Mouse (Mus musculus): ENCODE measurements around the gene Lmnb2.
A peak's percentile ranks its signal among the peaks of the same experiment; 100 is the strongest.

The Lmnb2 gene

DNA sequence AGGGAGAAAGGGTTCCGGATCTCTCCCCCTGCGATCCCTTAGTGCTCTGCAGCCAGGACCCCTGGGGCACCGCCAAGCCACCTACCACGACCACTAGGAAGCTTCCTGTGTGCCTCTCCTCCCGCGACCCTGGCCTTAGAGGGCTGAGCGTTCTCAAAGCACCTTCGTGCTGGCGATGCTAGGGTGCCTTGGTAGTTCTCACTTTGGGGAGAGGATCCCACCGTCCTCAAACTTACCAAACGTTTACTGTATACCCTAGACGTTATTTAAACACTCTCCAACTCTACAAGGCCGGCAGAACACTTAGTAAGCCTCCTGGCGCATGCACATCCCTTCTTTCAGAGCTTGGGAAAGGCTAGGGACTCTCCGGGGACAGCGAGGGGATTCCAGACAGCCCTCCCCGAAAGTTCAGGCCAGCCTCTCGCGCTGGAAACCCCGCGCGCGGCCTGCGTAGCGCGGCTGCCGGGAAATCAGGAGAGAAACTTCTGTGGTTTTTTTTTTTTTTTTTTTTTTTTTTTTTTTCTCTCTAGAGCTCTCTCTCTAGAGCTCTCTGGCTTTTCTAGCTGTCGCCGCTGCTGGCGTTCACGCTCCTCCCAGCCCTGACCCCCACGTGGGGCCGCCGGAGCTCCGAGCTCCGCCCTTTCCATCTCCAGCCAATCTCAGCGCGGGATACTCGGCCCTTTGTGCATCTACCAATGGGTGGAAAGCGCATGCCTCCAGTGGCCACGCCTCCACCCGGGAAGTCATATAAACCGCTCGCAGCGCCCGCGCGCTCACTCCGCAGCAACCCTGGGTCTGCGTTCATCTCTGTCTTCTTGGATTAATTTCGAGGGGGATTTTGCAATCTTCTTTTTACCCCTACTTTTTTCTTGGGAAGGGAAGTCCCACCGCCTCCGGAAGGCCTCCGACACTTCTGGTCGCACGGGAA is 11.5 kb upstream of the Lmnb2 start, which contains the start of gene Gadd45b:
Gene Gadd45b (plus strand): TSS at position 775 of the 928 bp plus-strand sequence.
- DNase-seq (ENCODE audit: low spot score): peak; percentile 97

- DNase-seq (ENCODE audit: low spot score): peak; percentile 86
Observed at GRCm38 (mm10) chr10:80928586-80929298, 10.7 kb upstream of the Lmnb2 start.

GRCm38 (mm10) chr10:80925472-80925871 is 7.4 kb upstream of the Lmnb2 start:
- no peak for DNase-seq (ENCODE audit: low spot score)

- DNase-seq (ENCODE audit: low spot score): no peak
Observed at GRCm38 (mm10) chr10:80921923-80922322, 3.9 kb upstream of the Lmnb2 start.

DNA sequence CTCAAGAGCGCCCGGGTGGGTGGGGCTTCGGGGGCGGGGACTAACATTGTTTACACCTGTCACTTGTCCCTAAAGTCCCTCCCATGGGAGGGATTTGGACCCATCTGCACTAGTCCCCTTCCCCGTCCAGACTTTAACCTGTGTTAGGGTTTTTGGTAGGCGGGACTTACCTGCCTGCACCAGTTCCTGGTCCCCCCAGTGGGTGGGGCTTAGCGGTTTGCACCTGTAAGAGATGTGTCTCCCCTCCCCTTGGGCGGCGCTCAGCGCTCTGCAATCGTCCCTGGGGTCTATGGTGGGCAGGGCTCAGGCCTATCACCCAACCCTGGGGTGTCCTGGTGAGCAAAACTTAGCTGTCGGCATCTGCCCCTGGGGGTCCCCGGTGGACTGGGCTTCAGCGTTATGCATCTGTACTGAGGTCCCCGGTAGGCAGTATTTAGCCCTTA is 688 bp downstream of the Lmnb2 start:
- no peak for DNase-seq (ENCODE audit: low spot score)

DNA sequence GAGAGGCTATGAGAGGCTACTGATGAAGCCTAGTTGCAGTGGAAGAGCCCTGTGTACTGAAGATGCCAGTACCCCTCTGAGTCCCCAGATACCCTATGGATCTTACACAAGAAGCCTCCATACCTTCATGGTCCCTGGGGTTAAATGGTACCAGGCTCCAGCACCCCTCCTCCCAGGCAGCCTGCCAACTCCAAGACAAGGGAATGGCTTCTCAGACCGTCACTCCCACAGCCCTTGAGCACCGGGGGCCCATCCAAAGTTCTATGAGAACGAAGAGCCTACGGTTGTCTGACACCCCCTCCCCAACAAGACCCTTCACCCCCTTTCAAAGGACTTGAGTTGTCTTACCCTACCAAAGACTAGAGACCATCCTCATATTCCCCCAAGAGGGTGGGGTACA is 2.3 kb downstream of the Lmnb2 start:
- no peak for DNase-seq (ENCODE audit: low spot score)

- DNase-seq (ENCODE audit: low spot score): no peak
Observed at GRCm38 (mm10) chr10:80915260-80915659, 2.8 kb downstream of the Lmnb2 start.

GRCm38 (mm10) chr10:80914253-80914656 is 3.8 kb downstream of the Lmnb2 start:
- DNase-seq (ENCODE audit: low spot score): no peak

DNA sequence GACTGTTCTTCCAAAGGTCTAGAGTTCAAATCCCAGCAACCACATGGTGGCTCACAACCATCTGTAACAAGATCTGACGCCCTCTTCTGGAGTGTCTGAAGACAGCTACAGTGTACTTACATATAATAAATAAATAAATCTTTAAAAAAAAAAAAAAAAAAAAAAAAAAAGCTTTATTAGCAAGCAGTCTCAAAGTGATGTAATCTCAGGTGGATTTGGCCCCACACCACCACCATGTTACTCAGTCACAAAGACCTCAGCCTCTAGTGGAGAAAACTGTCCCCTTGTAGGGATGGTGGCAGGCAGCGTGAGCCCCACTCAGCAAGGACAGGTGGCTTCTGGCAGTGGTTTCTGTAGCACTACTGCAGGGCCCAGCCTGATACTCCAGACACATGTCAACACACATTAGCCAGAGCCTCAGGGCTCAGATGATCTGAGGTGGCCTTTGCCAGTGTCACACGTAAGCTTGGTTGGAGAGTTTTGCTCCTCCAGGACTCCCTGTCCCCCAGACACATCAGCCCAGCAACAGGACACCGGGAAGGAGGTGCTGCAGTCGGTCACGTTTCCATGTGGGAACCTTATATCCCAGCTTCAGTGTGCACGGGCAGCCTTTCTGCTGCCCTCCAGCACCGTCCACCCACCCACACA is 4.6 kb downstream of the Lmnb2 start:
- DNase-seq (ENCODE audit: low spot score): no peak

DNA sequence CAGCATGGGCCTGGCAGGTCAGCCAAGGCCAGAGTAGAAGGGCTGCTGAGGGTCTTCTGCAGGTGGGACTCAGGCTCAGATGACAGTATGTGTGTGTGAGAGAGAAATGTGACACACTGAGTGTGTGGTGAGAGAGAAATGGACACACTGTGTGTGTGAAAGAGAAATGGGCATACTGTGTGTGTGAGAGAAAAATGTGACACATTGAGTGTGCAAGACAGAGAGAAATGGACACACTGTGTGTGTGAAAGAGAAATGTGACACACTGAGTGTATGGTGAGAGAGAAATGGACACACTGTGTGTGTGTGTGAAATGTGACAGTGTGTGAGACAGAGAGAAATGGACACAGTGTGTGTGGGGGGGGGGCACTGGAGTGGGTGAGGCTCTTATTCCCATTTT is 6.2 kb downstream of the Lmnb2 start:
- no peak for DNase-seq (ENCODE audit: low spot score)

DNA sequence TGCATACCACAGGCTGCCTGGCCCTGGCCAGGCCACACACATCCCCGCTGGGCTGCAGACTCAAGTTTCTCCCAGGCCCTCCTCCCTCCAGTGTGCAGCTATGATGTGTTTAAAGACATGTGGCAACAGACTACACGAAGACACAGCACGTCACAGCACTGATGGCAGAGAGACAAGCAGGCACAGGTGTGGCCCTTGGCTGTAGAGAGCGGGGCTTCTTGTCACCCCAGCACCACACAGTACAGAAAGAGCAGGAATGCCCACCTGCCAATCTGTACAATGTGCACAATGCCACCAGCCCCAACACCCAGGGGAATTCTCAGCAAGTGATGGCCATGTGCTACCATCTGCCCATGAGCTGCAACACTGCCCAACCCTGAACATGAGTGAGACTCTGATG is 6.7 kb downstream of the Lmnb2 start:
- DNase-seq (ENCODE audit: low spot score): no peak

DNA sequence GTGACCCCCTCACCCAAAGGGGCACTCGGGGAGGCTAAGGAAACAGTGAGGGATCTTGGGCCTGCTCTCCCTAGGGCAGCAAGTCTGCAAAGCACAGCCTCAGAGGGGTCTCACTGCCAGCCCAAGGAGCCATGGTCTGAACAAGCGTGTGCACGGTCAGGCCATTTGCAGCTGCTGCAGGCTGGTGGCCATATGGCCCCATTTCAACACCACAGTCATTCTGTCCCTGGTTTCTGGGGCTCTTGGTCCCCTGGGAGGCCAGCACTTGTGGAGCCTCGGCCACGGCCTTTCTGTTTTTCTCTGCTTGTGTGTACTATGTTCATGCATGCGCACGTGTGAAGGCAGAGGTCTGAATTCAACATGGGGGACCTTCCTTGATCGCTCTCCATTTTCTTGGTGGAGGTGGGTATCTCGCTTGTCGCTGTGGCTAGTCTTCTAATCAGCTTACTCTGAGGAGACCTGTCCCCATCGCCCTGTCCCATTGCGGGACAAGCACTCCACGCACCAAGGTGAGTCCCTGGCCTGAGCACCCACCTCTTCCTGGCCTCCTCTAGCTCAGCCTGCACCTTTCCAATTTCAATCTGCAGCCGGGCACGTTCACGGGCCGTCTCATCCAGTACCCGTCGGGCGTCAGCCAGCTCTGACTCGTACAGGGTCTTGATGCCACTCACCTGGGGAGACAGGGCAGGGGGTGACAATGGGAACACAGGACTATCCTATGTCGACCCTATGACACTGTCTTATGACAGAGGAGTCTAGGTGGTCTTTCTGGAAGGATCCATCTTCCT is 8.5 kb downstream of the Lmnb2 start:
- DNase-seq (ENCODE audit: low spot score): no peak

- no peak for DNase-seq (ENCODE audit: low spot score)
Observed at GRCm38 (mm10) chr10:80904709-80905108, 13.3 kb downstream of the Lmnb2 start.

GRCm38 (mm10) chr10:80904004-80904693 is 13.9 kb downstream of the Lmnb2 start:
- DNase-seq (ENCODE audit: low spot score): no peak

DNA sequence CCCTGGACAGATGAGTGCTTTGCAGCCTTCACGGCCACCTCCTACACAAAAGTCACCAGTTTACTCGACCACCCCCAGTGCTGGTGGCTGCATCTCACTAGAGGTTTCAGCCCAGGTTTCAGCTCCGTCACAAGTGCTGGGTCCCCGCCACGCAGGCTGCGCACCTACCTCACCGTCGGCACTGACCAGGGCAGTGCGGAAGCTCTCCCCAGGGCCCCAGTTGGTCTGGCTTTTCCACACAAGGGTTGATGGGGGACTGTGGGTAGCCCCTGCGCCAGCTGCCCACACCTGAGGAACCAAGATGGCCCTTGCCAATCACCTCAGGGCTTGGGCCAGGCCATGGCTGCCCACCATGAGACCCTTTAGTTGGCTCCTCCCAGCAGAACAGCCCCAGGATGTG is 14.8 kb downstream of the Lmnb2 start:
- DNase-seq (ENCODE audit: low spot score): no peak

GRCm38 (mm10) chr10:80902273-80902940 is 15.6 kb downstream of the Lmnb2 start:
- no peak for DNase-seq (ENCODE audit: low spot score)

- DNase-seq (ENCODE audit: low spot score): no peak
Observed at GRCm38 (mm10) chr10:80901409-80902272, 16.4 kb downstream of the Lmnb2 start.

- DNase-seq (ENCODE audit: low spot score): peak; percentile 91
Observed at GRCm38 (mm10) chr10:80900318-80901247, 17.5 kb downstream of the Lmnb2 start, which contains the start of gene Timm13. Gene Timm13 (minus strand): TSS chr10:80900969.
